Mouse (Mus musculus) liver, embryonic 14.5 days (tissue): ENCODE measurements around the gene Sap18b. TPM values are rescaled to one million over a fixed set of nuclear protein-coding genes. Genes with fewer than 3 reads are reported as not detected.

Source experiments
- ATAC-seq: fragments of 200-750 bp; cut with Nextera tagmentation; 2 replicates; pipeline ENCODE4 v1.8.0; 2017; ENCODE audit warnings: moderate number of reproducible peaks, mild to moderate bottlenecking, moderate library complexity; ENCODE audit not compliant: insufficient read depth
- DNase-seq, 3 experiments: peaks; one replicate each; pipeline ENCODE4 v3.0.0-alpha.2; 2012 to 2013; ENCODE audit warnings: low read depth in 3 of 3, low spot score in 3 of 3
- H3K27ac ChIP-seq: fragments of 300-500 bp; sonication (generic); 2 replicates; pipeline ENCODE4 v1.5.1; 2014; ENCODE audit warnings: moderate library complexity, mild to moderate bottlenecking, control low read depth, inconsistent platforms
- H3K27me3 ChIP-seq: fragments of 300-500 bp; sonication (generic); 2 replicates; pipeline ENCODE4 v1.6.1; 2014; ENCODE audit warnings: mild to moderate bottlenecking, low read length, moderate library complexity; ENCODE audit not compliant: control insufficient read depth, insufficient read depth
- H3K36me3 ChIP-seq: fragments of 300-500 bp; sonication (generic); replicated peaks from 2 replicates; pipeline ENCODE4 v1.6.1; 2014; ENCODE audit warnings: low read depth; ENCODE audit not compliant: control insufficient read depth, insufficient read depth
- H3K4me1 ChIP-seq, 2 experiments: fragments of 200-500 bp in 1 of 2; fragments of 300-500 bp in 1 of 2; sonication (generic) in 1 of 2; replicated peaks; 2 replicates each; pipeline ENCODE4 v1.6.1; 2012 to 2014; ENCODE audit warnings: antibody characterized with exemption in 1 of 2, inconsistent platforms in 1 of 2, low read length in 1 of 2; ENCODE audit not compliant: control insufficient read depth in 2 of 2, insufficient read depth in 2 of 2
- H3K4me2 ChIP-seq: fragments of 300-500 bp; sonication (generic); 2 replicates; pipeline ENCODE4 v1.6.1; 2014; ENCODE audit warnings: low read depth, mild to moderate bottlenecking, control low read depth, moderate library complexity
- H3K4me3 ChIP-seq, 2 experiments: fragments of 200-500 bp in 1 of 2; fragments of 300-500 bp in 1 of 2; sonication (generic) in 1 of 2; 2 replicates each; pipeline ENCODE4 v1.5.1; 2012 to 2014; ENCODE audit warnings: low read depth in 2 of 2, low read length in 2 of 2, mild to moderate bottlenecking in 2 of 2, control low read depth in 1 of 2, inconsistent platforms in 1 of 2, moderate library complexity in 1 of 2; ENCODE audit not compliant: insufficient read depth in 1 of 2
- H3K9ac ChIP-seq: fragments of 300-500 bp; sonication (generic); replicated peaks from 2 replicates; pipeline ENCODE4 v1.6.1; 2014; ENCODE audit warnings: mild to moderate bottlenecking, control low read depth, moderate library complexity
- H3K9me3 ChIP-seq: fragments of 300-500 bp; sonication (generic); 2 replicates; pipeline ENCODE4 v1.6.1; 2016; ENCODE audit warnings: low read length, mixed read lengths; ENCODE audit not compliant: control insufficient read depth
- CTCF ChIP-seq: IDR thresholded peaks from 2 replicates; pipeline ENCODE4 v1.5.1; 2016; ENCODE audit warnings: antibody characterized with exemption, low read depth, control low read depth
- EP300 ChIP-seq: IDR thresholded peaks from 2 replicates; pipeline ENCODE4 v1.6.1; 2016; ENCODE audit warnings: antibody characterized with exemption, low read depth
- WGBS: fragments of 180-500 bp; shearing (Covaris S2); extraction: QIAGEN DNeasy Blood & Tissue Kit; methylation state at CpG from one replicate; pipeline ENCODE4 v1.1.7; 2014; ENCODE audit not compliant: insufficient replicate concordance; 5-methylcytosine and 5-hydroxymethylcytosine counted together
- polyA plus RNA-seq, 2 experiments: library from polyadenylated mRNA; depleted of rRNA in 1 of 2; stranded (reverse) in 1 of 2; unstranded in 1 of 2; fragments of >200 nt; fragmentation: Nextera tagmentation in 1 of 2; extraction: Ambion mirVana in 1 of 2; gene quantifications; 2 replicates each; pipeline versions ENCODE4 v1.2.1 to v1.2.3; 2012 to 2014

The Sap18b gene
- polyA plus RNA-seq, 2 experiments = 75.6 to 247 TPM

GRCm38 (mm10) chr8:95833435-95833984 lies 8.4 kb downstream of the Sap18b start:
- ATAC-seq (peak; percentile 82), DNase-seq (peak; percentile 46 to 52 (median 47))
- Histone ChIP-seq H3K9me3 (no peaks in the 10 kb centered on the region), H3K27ac (no peak overlapping the region; the same call in 1 of the 2 replicates), H3K4me1 (peaks cover 4 to 15% of the 10 kb centered on the region in 2 experiments; a peak in 3 of 4 replicates), H3K9ac (peak overlapping the region; percentile 40), H3K4me2 (peak overlapping the region; percentile 71), H3K36me3 (no peaks in the 10 kb centered on the region), H3K4me3 (peak overlapping the region; percentile 36 to 64), H3K27me3 (no peaks in the 10 kb centered on the region)
- TF ChIP-seq EP300 (no peak; the same call in 1 of the 2 replicates), CTCF (no peak)
- under 1% methylated on average over 16 of the region's 16 CpGs for WGBS

GRCm38 (mm10) chr8:95835891-95836290 lies 10.7 kb downstream of the Sap18b start:
- Histone ChIP-seq H3K9me3 (no peaks in the 10 kb centered on the region), H3K4me1 (peaks cover 4 to 15% of the 10 kb centered on the region in 2 experiments; a peak in 3 of 4 replicates), H3K4me3 (no peak overlapping the region), H3K27me3 (no peaks in the 10 kb centered on the region), H3K9ac (no peak overlapping the region), H3K36me3 (no peaks in the 10 kb centered on the region), H3K4me2 (no peak overlapping the region), H3K27ac (no peak overlapping the region)
- 48% methylated on average over 4 of the region's 4 CpGs for WGBS
- ATAC-seq (no peak), DNase-seq (no peak)
- TF ChIP-seq EP300 (no peak), CTCF (no peak)

GRCm38 (mm10) chr8:95837266-95837665 lies 12.1 kb downstream of the Sap18b start:
- H3K27ac ChIP-seq = no peak overlapping the region
- peaks cover 4 to 13% of the 10 kb centered on the region in 2 experiments; a peak in 3 of 4 replicates for H3K4me1 ChIP-seq
- H3K27me3 ChIP-seq = no peaks in the 10 kb centered on the region
- no peaks in the 10 kb centered on the region for H3K36me3 ChIP-seq
- DNase-seq (no peak), ATAC-seq (no peak)
- 82% methylated on average over 10 of the region's 10 CpGs for WGBS
- no peaks in the 10 kb centered on the region for H3K9me3 ChIP-seq
- H3K4me2 ChIP-seq = no peak overlapping the region
- no peak overlapping the region for H3K9ac ChIP-seq
- H3K4me3 ChIP-seq = no peak overlapping the region
- TF ChIP-seq EP300 = no peak
- TF ChIP-seq CTCF = no peak

GRCm38 (mm10) chr8:95839289-95839688 lies 14.1 kb downstream of the Sap18b start:
- DNase-seq (no peak), ATAC-seq (no peak)
- TF ChIP-seq EP300 = no peak
- no peak for TF ChIP-seq CTCF
- Histone ChIP-seq H3K4me2 (no peak overlapping the region), H3K4me1 (peaks cover 0 to 2% of the 10 kb centered on the region in 2 experiments; a peak in 1 of 4 replicates), H3K27me3 (no peaks in the 10 kb centered on the region), H3K9me3 (no peaks in the 10 kb centered on the region), H3K9ac (no peak overlapping the region), H3K4me3 (no peak overlapping the region), H3K36me3 (no peaks in the 10 kb centered on the region), H3K27ac (no peak overlapping the region)
- 93% methylated on average over 4 of the region's 4 CpGs for WGBS

GRCm38 (mm10) chr8:95841436-95841835 lies 16.3 kb downstream of the Sap18b start:
- no peak for ATAC-seq
- 73% methylated on average over 15 of the region's 15 CpGs for WGBS
- H3K36me3 ChIP-seq = no peaks in the 10 kb centered on the region
- no peaks in the 10 kb centered on the region for H3K27me3 ChIP-seq
- H3K9me3 ChIP-seq = no peaks in the 10 kb centered on the region
- no peak overlapping the region for H3K4me2 ChIP-seq
- no peak overlapping the region for H3K4me3 ChIP-seq
- no peak for TF ChIP-seq CTCF
- H3K27ac ChIP-seq = no peak overlapping the region
- no peaks in the 10 kb centered on the region for H3K4me1 ChIP-seq
- H3K9ac ChIP-seq = no peak overlapping the region
- no peak for DNase-seq
